Mouse (Mus musculus): ENCODE data around the gene Ndufa7.
"Not testable (repeated sequence)": the region's sequence is repeated elsewhere in the genome, so short reads cannot be mapped to it uniquely, and the experiment has no call there.

- not testable (repeated sequence) for TF ChIP-seq POLR2A (IDR thresholded peaks at IDR 0.05; ENCODE audit: insufficient read depth, low read length); CTCF (IDR thresholded peaks at IDR 0.05; ENCODE audit: low read depth, low read length)
Observed at GRCm38 (mm10) chr17:33873537-33873936, 49.2 kb downstream of the Ndufa7 start, which contains the start of gene Gm7029.

Measured in ES-Bruce4 (cell line).